Mouse (Mus musculus) kidney, postnatal 0 days (tissue): ENCODE results near the gene Akap7. TPM values are rescaled to one million over a fixed set of nuclear protein-coding genes. Genes with fewer than 3 reads are reported as not detected.
A peak's percentile ranks its signal among the peaks of the same experiment; 100 is the strongest.

Source experiments
- ATAC-seq: fragments of 200-750 bp; cut with Nextera tagmentation; replicated peaks from 2 replicates; pipeline ENCODE4 v1.8.0; 2017; ENCODE audit warnings: low read depth, moderate number of reproducible peaks, moderate TSS enrichment, moderate library complexity; ENCODE audit not compliant: low FRiP score
- DNase-seq: peaks from one replicate; pipeline ENCODE4 v3.0.0-alpha.2; 2016; ENCODE audit warnings: low spot score
- H3K27ac ChIP-seq: fragments of 300-500 bp; sonication (generic); 2 replicates; pipeline ENCODE4 v1.5.1; 2014; ENCODE audit warnings: mild to moderate bottlenecking
- H3K27me3 ChIP-seq: fragments of 300-500 bp; sonication (generic); 2 replicates; pipeline ENCODE4 v1.6.1; 2014; ENCODE audit warnings: low read length, mixed read lengths; ENCODE audit not compliant: insufficient read depth
- H3K36me3 ChIP-seq: fragments of 300-500 bp; sonication (generic); 2 replicates; pipeline ENCODE4 v1.6.1; 2014; ENCODE audit warnings: low read length, mixed read lengths; ENCODE audit not compliant: insufficient read depth
- H3K4me1 ChIP-seq: fragments of 300-500 bp; sonication (generic); replicated peaks from 2 replicates; pipeline ENCODE4 v1.6.1; 2014; ENCODE audit warnings: antibody characterized with exemption, low read length, mixed read lengths; ENCODE audit not compliant: insufficient read depth
- H3K4me2 ChIP-seq: fragments of 300-500 bp; sonication (generic); 2 replicates; pipeline ENCODE4 v1.6.1; 2014; ENCODE audit warnings: mild to moderate bottlenecking, low read length, moderate library complexity, mixed read lengths
- H3K4me3 ChIP-seq: fragments of 300-500 bp; sonication (generic); replicated peaks from 2 replicates; pipeline ENCODE4 v1.5.1; 2014; ENCODE audit warnings: low read depth, low read length
- H3K9ac ChIP-seq: fragments of 300-500 bp; sonication (generic); 2 replicates; pipeline ENCODE4 v1.6.1; 2014; ENCODE audit warnings: low read depth, low read length
- H3K9me3 ChIP-seq: fragments of 300-500 bp; sonication (generic); replicated peaks from 2 replicates; pipeline ENCODE4 v1.6.1; 2016; ENCODE audit warnings: low read length, inconsistent platforms, mixed read lengths
- CTCF ChIP-seq: IDR thresholded peaks from 2 replicates; pipeline ENCODE4 v1.5.1; 2016; ENCODE audit warnings: antibody characterized with exemption, low read depth, mild to moderate bottlenecking, moderate library complexity
- WGBS: fragments of 180-500 bp; shearing (Covaris S2); extraction: QIAGEN DNeasy Blood & Tissue Kit; methylation state at CpG from one replicate; pipeline ENCODE4 v1.1.7; 2014; 5-methylcytosine and 5-hydroxymethylcytosine counted together
- polyA plus RNA-seq: library from polyadenylated mRNA; unstranded; fragments of >200 nt; fragmentation: Nextera tagmentation; extraction: Ambion mirVana; gene quantifications from 2 replicates; pipeline ENCODE4 v1.2.1, GENCODE M21; 2015

Gene Akap7
- polyA plus RNA-seq, 1 experiment from 2014 or later, result 40.3 TPM

DNA sequence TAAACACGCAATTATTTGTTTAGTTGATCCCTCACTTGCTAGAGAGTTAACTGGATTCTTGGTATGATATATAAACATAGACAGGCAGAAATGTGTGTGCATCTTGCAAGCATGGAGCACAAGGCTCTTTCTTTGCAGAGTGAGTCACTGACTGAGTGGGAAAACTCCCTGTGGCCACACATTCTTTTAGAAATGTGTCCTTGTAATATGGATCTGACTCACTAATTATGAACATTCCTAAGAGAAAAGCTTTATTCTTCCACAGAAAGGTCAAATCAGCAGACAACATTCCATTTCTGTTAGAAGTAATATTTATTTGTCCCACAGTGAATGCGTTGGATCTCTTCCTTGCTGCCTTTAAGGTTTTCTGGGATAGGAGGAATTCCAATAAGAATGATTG lies 35.9 kb downstream of the Akap7 start:
- Histone ChIP-seq H3K9me3 (no peaks in the 10 kb centered on the region), H3K27ac (no peak overlapping the region), H3K27me3 (no peaks in the 10 kb centered on the region), H3K9ac (no peak overlapping the region), H3K36me3 (no peaks in the 10 kb centered on the region; the same call in 1 of the 2 replicates), H3K4me2 (no peak overlapping the region), H3K4me3 (no peak overlapping the region), H3K4me1 (no peaks in the 10 kb centered on the region)
- 67% methylated on average over 2 of the region's 2 CpGs for WGBS
- ATAC-seq, result no peak
- no peak for TF ChIP-seq CTCF
- peak; percentile 66 for DNase-seq

- no peaks in the 10 kb centered on the region for H3K27me3 ChIP-seq
- H3K9me3 ChIP-seq, result no peaks in the 10 kb centered on the region
- DNase-seq (no peak), ATAC-seq (no peak)
- no peak overlapping the region for H3K9ac ChIP-seq
- no peak overlapping the region for H3K4me2 ChIP-seq
- TF ChIP-seq CTCF, result no peak
- 92% methylated on average over 8 of the region's 8 CpGs for WGBS
- H3K36me3 ChIP-seq, result no peaks in the 10 kb centered on the region; the same call in 1 of the 2 replicates
- H3K4me1 ChIP-seq, result no peaks in the 10 kb centered on the region
- no peak overlapping the region for H3K27ac ChIP-seq
- no peak overlapping the region for H3K4me3 ChIP-seq
These were observed 36.5 kb downstream of the Akap7 start for GRCm38 (mm10) chr10:25271207-25271606.

- Histone ChIP-seq H3K36me3 (no peaks in the 10 kb centered on the region; the same call in 1 of the 2 replicates), H3K4me1 (no peaks in the 10 kb centered on the region), H3K4me3 (no peak overlapping the region), H3K27me3 (no peaks in the 10 kb centered on the region), H3K9me3 (no peaks in the 10 kb centered on the region), H3K27ac (no peak overlapping the region), H3K9ac (no peak overlapping the region), H3K4me2 (no peak overlapping the region)
- WGBS, result 50% methylated on average over 18 of the region's 18 CpGs
- TF ChIP-seq CTCF, result peak; percentile 75
- DNase-seq (peak; percentile 94), ATAC-seq (peak; percentile 76)
These were observed 39.0 kb downstream of the Akap7 start for GRCm38 (mm10) chr10:25268476-25269351.

GRCm38 (mm10) chr10:25261176-25261575 lies 46.5 kb downstream of the Akap7 start:
- H3K4me2 ChIP-seq, result no peak overlapping the region
- no peaks in the 10 kb centered on the region for H3K4me1 ChIP-seq
- DNase-seq (peak; percentile 48), ATAC-seq (no peak)
- H3K4me3 ChIP-seq, result no peak overlapping the region
- no peaks in the 10 kb centered on the region for H3K36me3 ChIP-seq
- 45% methylated on average over 6 of the region's 6 CpGs for WGBS
- no peak overlapping the region for H3K27ac ChIP-seq
- H3K9me3 ChIP-seq, result no peaks in the 10 kb centered on the region
- H3K27me3 ChIP-seq, result no peaks in the 10 kb centered on the region
- H3K9ac ChIP-seq, result no peak overlapping the region
- TF ChIP-seq CTCF, result no peak

- no peak for DNase-seq
- no peak overlapping the region for H3K4me3 ChIP-seq
- no peaks in the 10 kb centered on the region for H3K36me3 ChIP-seq
- no peak overlapping the region for H3K4me2 ChIP-seq
- no peak overlapping the region for H3K9ac ChIP-seq
- no peaks in the 10 kb centered on the region for H3K4me1 ChIP-seq
- H3K9me3 ChIP-seq, result no peaks in the 10 kb centered on the region
- ATAC-seq, result no peak
- H3K27me3 ChIP-seq, result no peaks in the 10 kb centered on the region
- no peak for TF ChIP-seq CTCF
- 90% methylated on average over 10 of the region's 10 CpGs for WGBS
- H3K27ac ChIP-seq, result no peak overlapping the region
These were observed 46.9 kb downstream of the Akap7 start for GRCm38 (mm10) chr10:25260724-25261123.

DNA sequence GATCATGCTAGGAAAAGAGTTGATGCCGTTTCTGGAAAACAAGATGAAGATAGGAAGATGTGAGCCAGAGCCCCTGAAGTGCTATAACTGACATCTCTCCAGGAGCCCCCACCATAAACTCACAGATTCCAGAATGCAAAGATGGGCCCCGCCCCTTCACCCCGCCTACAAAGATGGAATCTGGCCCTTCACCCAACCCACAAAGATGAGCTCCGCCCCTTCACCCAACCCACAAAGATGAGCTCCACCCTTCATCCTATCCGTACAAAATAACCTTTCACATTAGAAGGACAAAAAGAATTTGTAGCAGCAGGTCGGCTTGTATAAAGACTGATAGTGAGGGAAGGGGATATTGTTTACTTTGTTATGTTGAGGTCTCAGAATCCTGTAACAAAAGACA lies 49.5 kb downstream of the Akap7 start:
- no peaks in the 10 kb centered on the region for H3K36me3 ChIP-seq
- ATAC-seq, result no peak
- WGBS, result 82% methylated on average over 6 of the region's 6 CpGs

More for the DNA sequence above, 49.5 kb downstream of the Akap7 start:
- H3K9me3 ChIP-seq, result no peaks in the 10 kb centered on the region
- no peak overlapping the region for H3K4me3 ChIP-seq
- DNase-seq, result no peak
- no peak overlapping the region for H3K4me2 ChIP-seq
- no peak overlapping the region for H3K9ac ChIP-seq
- H3K27ac ChIP-seq, result no peak overlapping the region
- no peak for TF ChIP-seq CTCF
- no peaks in the 10 kb centered on the region for H3K27me3 ChIP-seq
- no peaks in the 10 kb centered on the region for H3K4me1 ChIP-seq
